Mouse (Mus musculus) intestine, embryonic 15.5 days (tissue): ENCODE data around the gene Mboat2. TPM values are rescaled to one million over a fixed set of nuclear protein-coding genes. Genes with fewer than 3 reads are reported as not detected.
A peak's percentile ranks its signal among the peaks of the same experiment; 100 is the strongest.

Source experiments
- ATAC-seq: fragments of 200-750 bp; cut with Nextera tagmentation; 2 replicates; pipeline ENCODE4 v1.8.0; 2017; ENCODE audit warnings: moderate TSS enrichment, moderate library complexity
- H3K27ac ChIP-seq: fragments of 300-500 bp; sonication (generic); 2 replicates; pipeline ENCODE4 v1.5.1; 2015; ENCODE audit warnings: mild to moderate bottlenecking, inconsistent platforms
- H3K27me3 ChIP-seq: fragments of 300-500 bp; sonication (generic); replicated peaks from 2 replicates; pipeline ENCODE4 v1.6.1; 2015; ENCODE audit warnings: inconsistent platforms
- H3K36me3 ChIP-seq: fragments of 300-500 bp; sonication (generic); 2 replicates; pipeline ENCODE4 v1.6.1; 2015; ENCODE audit warnings: inconsistent platforms
- H3K4me1 ChIP-seq: fragments of 300-500 bp; sonication (generic); replicated peaks from 2 replicates; pipeline ENCODE4 v1.6.1; 2015; ENCODE audit warnings: inconsistent platforms
- H3K4me2 ChIP-seq: fragments of 300-500 bp; sonication (generic); replicated peaks from 2 replicates; pipeline ENCODE4 v1.6.1; 2015; ENCODE audit warnings: mild to moderate bottlenecking, inconsistent platforms
- H3K4me3 ChIP-seq: fragments of 300-500 bp; sonication (generic); replicated peaks from 2 replicates; pipeline ENCODE4 v1.5.1; 2015; ENCODE audit warnings: inconsistent platforms
- H3K9ac ChIP-seq: fragments of 300-500 bp; sonication (generic); 2 replicates; pipeline ENCODE4 v1.6.1; 2015; ENCODE audit warnings: inconsistent platforms
- H3K9me3 ChIP-seq: fragments of 300-500 bp; sonication (generic); 2 replicates; pipeline ENCODE4 v1.6.1; 2016; ENCODE audit warnings: inconsistent platforms
- WGBS: fragments of 180-500 bp; shearing (Covaris S2); methylation state at CpG from one replicate; pipeline ENCODE4 v1.1.7; 2015; 5-methylcytosine and 5-hydroxymethylcytosine counted together
- polyA plus RNA-seq: library from polyadenylated mRNA; unstranded; fragments of >200 nt; fragmentation: Nextera tagmentation; extraction: Ambion mirVana; gene quantifications from 2 replicates; pipeline ENCODE4 v1.2.1, GENCODE M21; 2015

Mboat2 gene
- polyA plus RNA-seq, 1 experiment from 2014 or later = 26.1 TPM

DNA sequence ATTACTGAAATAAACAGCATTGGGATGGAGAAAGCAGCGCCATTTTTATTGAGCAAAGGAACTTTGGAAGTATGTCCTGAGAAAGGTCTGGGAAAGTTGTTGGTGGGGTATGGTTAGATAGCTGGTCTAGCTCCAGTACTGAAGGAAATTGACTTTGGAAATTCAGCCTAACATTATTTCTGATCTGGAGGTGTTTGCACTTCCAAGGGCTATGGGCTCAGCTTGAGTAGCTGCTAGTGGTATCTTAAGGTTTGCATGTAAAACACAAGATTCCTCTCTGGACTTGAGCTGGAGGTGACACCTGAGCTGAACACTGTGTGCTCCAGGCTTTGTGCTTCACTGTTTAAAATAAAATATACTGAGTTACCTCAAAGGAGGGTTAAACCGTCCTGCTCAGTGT lies 1.8 kb downstream of the Mboat2 start:
- WGBS = 25% methylated on average over 2 of the region's 2 CpGs
- H3K4me1 ChIP-seq = peaks cover 10% of the 10 kb centered on the region; the same call in 1 of the 2 replicates

GRCm38 (mm10) chr12:24837947-24838346 lies 7.3 kb downstream of the Mboat2 start:
- WGBS = 54% methylated on average over 2 of the region's 2 CpGs
- H3K27ac ChIP-seq = 0 out of 2 replicates have a peak overlapping the region, but pooled peaks have one; percentile 22

More for the DNA sequence above, 1.8 kb downstream of the Mboat2 start:
- Histone ChIP-seq H3K27ac (no peak overlapping the region), H3K9me3 (no peaks in the 10 kb centered on the region), H3K4me3 (peak overlapping the region; percentile 87), H3K9ac (peak overlapping the region; percentile 81; the same call in 1 of the 2 replicates), H3K36me3 (no peaks in the 10 kb centered on the region), H3K4me2 (peak overlapping the region; percentile 81), H3K27me3 (no peaks in the 10 kb centered on the region)
- no peak for ATAC-seq

DNA sequence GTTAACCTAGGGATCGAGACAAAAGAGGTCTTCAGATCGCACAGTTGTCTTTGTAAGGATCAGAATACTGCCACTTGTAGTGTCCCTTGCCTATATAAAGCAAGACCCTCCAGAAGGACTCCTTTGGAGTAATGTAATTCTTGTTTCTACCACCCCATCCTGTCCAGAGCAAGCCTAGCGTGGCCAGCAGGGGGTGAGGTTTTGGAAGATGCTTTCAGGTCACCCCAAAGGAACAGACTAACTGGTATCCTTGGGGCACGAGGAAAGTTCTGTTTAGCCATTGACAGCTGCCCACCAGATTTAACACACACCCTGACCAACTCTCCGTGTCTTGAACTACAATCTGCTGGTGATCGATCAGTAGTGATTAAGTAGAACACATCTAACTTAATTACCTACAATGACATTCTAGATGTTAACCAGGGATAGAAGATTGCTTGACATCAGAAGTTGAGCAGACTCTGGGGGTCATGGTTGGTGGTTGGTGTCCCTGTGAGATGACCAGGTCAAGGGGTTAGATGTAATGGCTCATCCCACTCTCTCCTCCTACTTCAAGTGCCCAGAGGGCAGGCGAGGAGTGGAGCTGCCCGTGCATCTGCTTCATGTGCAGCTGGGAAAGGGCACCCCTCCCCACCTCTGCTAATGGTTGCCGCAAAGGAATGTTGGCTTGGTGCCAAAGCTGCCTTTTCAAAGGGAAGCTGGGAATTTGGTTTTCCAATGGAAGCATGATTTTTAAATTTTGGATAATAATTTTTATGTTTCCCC lies 10.6 kb downstream of the Mboat2 start:
- WGBS = 42% methylated on average over 9 of the region's 9 CpGs
- H3K4me3 ChIP-seq = no peak overlapping the region
- no peaks in the 10 kb centered on the region for H3K9me3 ChIP-seq
- H3K27ac ChIP-seq = no peak overlapping the region
- no peaks in the 10 kb centered on the region for H3K27me3 ChIP-seq
- peaks cover 45% of the 10 kb centered on the region for H3K4me1 ChIP-seq
- ATAC-seq = no peak
- no peaks in the 10 kb centered on the region for H3K36me3 ChIP-seq
- no peak overlapping the region for H3K4me2 ChIP-seq
- no peak overlapping the region for H3K9ac ChIP-seq

More at GRCm38 (mm10) chr12:24837947-24838346, 7.3 kb downstream of the Mboat2 start:
- Histone ChIP-seq H3K36me3 (no peaks in the 10 kb centered on the region), H3K4me1 (peaks cover 30% of the 10 kb centered on the region), H3K27me3 (no peaks in the 10 kb centered on the region), H3K4me2 (peak overlapping the region; percentile 5; the same call in 1 of the 2 replicates), H3K4me3 (no peak overlapping the region), H3K9ac (no peak overlapping the region), H3K9me3 (no peaks in the 10 kb centered on the region)
- peak; percentile 57 for ATAC-seq

DNA sequence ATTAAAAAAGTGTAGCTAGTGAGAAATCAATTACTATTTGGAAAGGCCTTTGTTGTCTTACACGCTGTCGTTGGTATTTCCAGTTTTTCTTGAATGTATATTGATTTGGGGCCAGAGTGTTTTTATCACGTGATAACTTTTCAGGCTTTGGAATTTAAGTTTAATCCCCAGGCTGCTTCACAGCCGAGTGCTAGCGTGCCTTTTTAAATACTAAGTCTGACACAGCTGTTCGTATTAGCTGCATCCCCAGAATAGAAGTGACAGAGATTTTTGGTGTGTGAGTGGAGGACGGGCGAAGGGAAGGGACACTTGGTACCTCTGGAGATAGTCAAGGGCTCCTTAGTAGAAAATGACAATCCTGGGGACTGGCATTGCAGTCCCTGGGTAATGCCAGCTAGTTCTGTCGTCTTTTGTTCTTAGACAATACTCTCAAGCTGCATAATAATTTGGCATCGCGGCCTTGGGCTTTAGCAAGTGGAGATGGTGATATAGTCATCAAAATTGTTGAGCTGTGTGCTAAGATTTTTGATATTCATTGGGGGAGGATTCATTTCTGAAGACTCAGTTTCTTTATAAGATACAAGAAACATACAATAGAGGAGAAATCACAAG lies 11.7 kb downstream of the Mboat2 start:
- Histone ChIP-seq H3K36me3 (no peaks in the 10 kb centered on the region), H3K4me2 (no peak overlapping the region), H3K9ac (no peak overlapping the region), H3K4me1 (peaks cover 42% of the 10 kb centered on the region), H3K9me3 (no peaks in the 10 kb centered on the region), H3K27me3 (no peaks in the 10 kb centered on the region), H3K27ac (0 out of 2 replicates have a peak overlapping the region, but pooled peaks have one; percentile 22), H3K4me3 (no peak overlapping the region)
- ATAC-seq = no peak
- 58% methylated on average over 11 of the region's 11 CpGs for WGBS

GRCm38 (mm10) chr12:24843395-24844072 lies 12.9 kb downstream of the Mboat2 start:
- Histone ChIP-seq H3K9me3 (no peaks in the 10 kb centered on the region), H3K27me3 (no peaks in the 10 kb centered on the region), H3K36me3 (no peaks in the 10 kb centered on the region), H3K27ac (peak overlapping the region; percentile 60), H3K4me1 (peaks cover 36% of the 10 kb centered on the region), H3K9ac (no peak overlapping the region), H3K4me3 (no peak overlapping the region), H3K4me2 (peak overlapping the region; percentile 9; the same call in 1 of the 2 replicates)
- WGBS = 23% methylated on average over 7 of the region's 7 CpGs
- peak; percentile 69 for ATAC-seq

GRCm38 (mm10) chr12:24845344-24845743 lies 14.7 kb downstream of the Mboat2 start:
- H3K4me1 ChIP-seq = peaks cover 36% of the 10 kb centered on the region
- 41% methylated on average over 4 of the region's 4 CpGs for WGBS

DNA sequence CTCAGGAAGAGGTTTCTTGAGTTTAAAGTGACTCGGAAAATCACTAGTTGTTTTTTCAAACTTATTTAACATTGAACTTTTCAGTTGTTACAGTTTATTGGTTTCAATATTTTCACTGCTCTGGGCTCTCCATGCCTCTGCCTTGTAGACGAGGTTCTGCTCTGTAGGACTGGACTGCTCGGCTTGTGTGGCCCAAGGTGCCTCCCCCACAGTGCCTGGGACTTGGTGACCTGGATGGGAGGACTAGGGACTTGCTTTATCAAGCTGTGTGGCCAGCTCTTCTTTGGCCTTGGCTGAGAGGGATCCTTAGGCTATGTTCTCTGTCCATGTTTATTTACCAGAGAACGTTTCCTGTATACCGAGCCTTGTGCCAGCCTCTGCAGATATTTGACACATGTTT lies 17.4 kb downstream of the Mboat2 start:
- no peak for ATAC-seq
- Histone ChIP-seq H3K27me3 (no peaks in the 10 kb centered on the region), H3K27ac (no peak overlapping the region), H3K9me3 (no peaks in the 10 kb centered on the region), H3K4me3 (no peak overlapping the region), H3K9ac (no peak overlapping the region), H3K4me1 (peaks cover 21% of the 10 kb centered on the region), H3K4me2 (no peak overlapping the region), H3K36me3 (no peaks in the 10 kb centered on the region)
- WGBS = 67% methylated on average over 5 of the region's 5 CpGs

More at GRCm38 (mm10) chr12:24845344-24845743, 14.7 kb downstream of the Mboat2 start:
- no peaks in the 10 kb centered on the region for H3K9me3 ChIP-seq
- no peak overlapping the region for H3K9ac ChIP-seq
- peak; percentile 29; the same call in 1 of the 2 replicates for ATAC-seq
- H3K27ac ChIP-seq = peak overlapping the region; percentile 57
- H3K4me3 ChIP-seq = no peak overlapping the region
- H3K36me3 ChIP-seq = no peaks in the 10 kb centered on the region
- H3K27me3 ChIP-seq = no peaks in the 10 kb centered on the region
- no peak overlapping the region for H3K4me2 ChIP-seq

GRCm38 (mm10) chr12:24857354-24857753 lies 26.7 kb downstream of the Mboat2 start:
- ATAC-seq = no peak

DNA sequence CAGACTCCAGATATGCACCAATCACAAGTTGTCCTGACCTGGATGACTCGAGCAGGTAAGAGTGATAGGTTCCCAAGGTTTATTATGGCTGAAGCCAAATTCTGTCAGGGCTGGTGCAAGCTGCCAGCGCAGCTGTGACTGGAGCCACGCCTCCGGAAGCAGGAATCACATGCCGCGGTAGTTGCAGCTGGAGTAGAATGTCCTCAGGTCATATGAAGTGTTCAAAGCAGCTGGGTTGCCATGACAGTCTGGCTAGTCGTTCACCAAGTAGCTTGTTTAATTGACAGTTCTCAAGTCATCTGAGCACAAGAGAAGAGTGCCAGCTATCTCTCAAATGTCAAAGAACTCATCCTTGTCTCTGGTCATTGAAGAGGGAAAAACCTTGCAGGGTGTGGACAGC lies 28.7 kb downstream of the Mboat2 start:
- Histone ChIP-seq H3K4me1 (no peaks in the 10 kb centered on the region), H3K27ac (no peak overlapping the region), H3K36me3 (no peaks in the 10 kb centered on the region), H3K9ac (no peak overlapping the region), H3K9me3 (no peaks in the 10 kb centered on the region), H3K4me3 (no peak overlapping the region), H3K27me3 (no peaks in the 10 kb centered on the region), H3K4me2 (no peak overlapping the region)
- WGBS = 60% methylated on average over 7 of the region's 7 CpGs
- ATAC-seq = peak; percentile 39; the same call in 1 of the 2 replicates

More at GRCm38 (mm10) chr12:24857354-24857753, 26.7 kb downstream of the Mboat2 start:
- Histone ChIP-seq H3K4me3 (no peak overlapping the region), H3K27ac (no peak overlapping the region), H3K9me3 (no peaks in the 10 kb centered on the region), H3K9ac (no peak overlapping the region), H3K4me1 (no peaks in the 10 kb centered on the region), H3K4me2 (no peak overlapping the region), H3K36me3 (no peaks in the 10 kb centered on the region), H3K27me3 (no peaks in the 10 kb centered on the region)
- WGBS = 87% methylated on average over 5 of the region's 5 CpGs

DNA sequence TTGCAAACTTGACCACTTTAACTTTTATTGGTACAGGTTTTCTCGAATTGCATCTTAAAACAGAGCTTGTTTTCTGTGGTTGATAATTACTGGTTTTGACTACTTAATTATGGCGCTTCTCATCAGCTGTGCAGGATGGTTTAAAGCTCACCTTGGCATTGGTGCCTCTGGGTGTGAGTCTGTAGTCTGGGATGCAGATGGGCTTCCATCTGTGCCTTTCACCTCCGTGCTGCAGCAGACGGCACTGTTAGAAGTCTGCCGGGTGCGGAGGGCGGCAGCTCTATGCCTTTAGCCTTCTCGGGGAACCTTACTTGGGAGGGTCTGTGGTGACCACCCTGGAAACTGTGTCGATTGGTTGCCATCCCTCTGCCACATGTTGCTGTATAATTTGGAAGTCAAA lies 29.8 kb downstream of the Mboat2 start:
- Histone ChIP-seq H3K4me2 (no peak overlapping the region), H3K9me3 (no peaks in the 10 kb centered on the region), H3K9ac (no peak overlapping the region), H3K27ac (no peak overlapping the region), H3K4me3 (no peak overlapping the region), H3K27me3 (no peaks in the 10 kb centered on the region), H3K4me1 (no peaks in the 10 kb centered on the region), H3K36me3 (no peaks in the 10 kb centered on the region)
- ATAC-seq = no peak
- WGBS = 84% methylated on average over 9 of the region's 9 CpGs

DNA sequence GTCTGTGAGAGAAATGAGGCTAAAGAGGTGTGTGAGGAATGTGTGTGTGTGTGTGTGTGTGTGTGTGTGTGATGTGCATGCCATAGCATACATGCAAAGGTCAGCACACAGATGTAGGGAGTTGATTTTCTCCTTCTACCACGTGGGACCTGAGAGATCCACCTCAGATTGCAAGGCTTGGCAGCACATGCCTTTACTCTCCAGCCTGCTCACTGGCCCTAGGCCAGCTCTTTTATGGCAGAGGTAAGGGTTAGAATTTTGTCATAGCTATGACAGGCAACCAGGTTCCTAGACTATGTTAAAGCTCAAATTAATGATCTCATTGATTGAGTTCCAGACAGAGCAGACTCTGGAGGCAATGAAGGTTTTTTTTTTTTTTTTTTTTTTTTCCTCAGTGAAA lies 33.1 kb downstream of the Mboat2 start:
- 0 out of 2 replicates have a peak, but pooled peaks have one; percentile 12 for ATAC-seq
- Histone ChIP-seq H3K27me3 (no peaks in the 10 kb centered on the region), H3K4me2 (no peak overlapping the region), H3K4me1 (0 out of 2 replicates have a peak, but pooled peaks cover 4% of the 10 kb centered on the region), H3K36me3 (no peaks in the 10 kb centered on the region), H3K9ac (no peak overlapping the region), H3K27ac (no peak overlapping the region), H3K4me3 (no peak overlapping the region), H3K9me3 (no peaks in the 10 kb centered on the region)
- 41% methylated on average over 1 of the region's 1 CpGs for WGBS

DNA sequence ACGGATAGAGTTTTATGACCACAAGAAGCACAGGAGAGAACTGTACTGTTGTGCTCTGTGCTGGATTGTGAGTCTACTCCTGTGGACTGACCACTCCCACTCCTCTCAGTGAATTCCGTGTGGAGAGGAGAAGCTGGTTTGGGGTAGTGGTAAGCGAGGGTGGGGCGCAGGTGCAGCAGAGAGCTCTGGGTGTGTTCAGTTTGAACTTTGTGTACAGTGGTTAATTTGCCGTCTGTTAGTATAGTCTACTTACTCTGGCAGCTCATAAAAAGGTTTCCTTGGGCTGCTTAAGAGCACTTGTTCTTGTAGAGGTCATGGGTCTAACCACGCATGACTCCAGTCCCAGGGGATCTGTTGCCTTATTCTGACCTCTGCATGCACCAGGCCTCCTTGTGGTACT lies 36.0 kb downstream of the Mboat2 start:
- no peak overlapping the region for H3K27ac ChIP-seq
- no peak overlapping the region for H3K4me2 ChIP-seq
- H3K27me3 ChIP-seq = no peaks in the 10 kb centered on the region
- WGBS = 64% methylated on average over 6 of the region's 6 CpGs
- H3K9me3 ChIP-seq = no peaks in the 10 kb centered on the region
- 0 out of 2 replicates have a peak, but pooled peaks cover 7% of the 10 kb centered on the region for H3K4me1 ChIP-seq
- ATAC-seq = peak; percentile 81
- H3K4me3 ChIP-seq = no peak overlapping the region
- no peak overlapping the region for H3K9ac ChIP-seq
- H3K36me3 ChIP-seq = no peaks in the 10 kb centered on the region
